Mouse (Mus musculus): ENCODE data around the gene Kcnn1. TPM values are rescaled to one million over a fixed set of nuclear protein-coding genes. Genes with fewer than 3 reads are reported as not detected.

The Kcnn1 gene
- polyA plus RNA-seq, 1 experiment from 2014 or later: 0.72 TPM

GRCm38 (mm10) chr8:70904532-70904931, 41.5 kb upstream of the Kcnn1 start:
- Histone ChIP-seq H3K9me3 (ENCODE audit: control insufficient read depth, low read length) (no peaks in the 10 kb centered on the region), H3K27ac (replicated peaks) (no peak overlapping the region), H3K27me3 (ENCODE audit: control insufficient read depth, insufficient read depth, low read length) (no peaks in the 10 kb centered on the region), H3K4me2 (replicated peaks; ENCODE audit: low read depth) (no peak overlapping the region), H3K36me3 (ENCODE audit: control insufficient read depth, insufficient read depth, low read length) (no peaks in the 10 kb centered on the region), H3K4me3 (ENCODE audit: low read depth, low read length) (no peak overlapping the region), H3K4me1 (replicated peaks; ENCODE audit: control insufficient read depth, insufficient read depth) (no peaks in the 10 kb centered on the region), H3K9ac (ENCODE audit: low read length) (no peak overlapping the region)
- no peak for ATAC-seq (ENCODE audit: low FRiP score, low TSS enrichment)
- 45% methylated on average over 4 of the region's 4 CpGs for WGBS
- TF ChIP-seq EP300 (optimal IDR thresholded peaks at IDR 0.05) (no peak), CTCF (IDR thresholded peaks at IDR 0.05; ENCODE audit: low read depth) (no peak)
- DNase-seq (ENCODE audit: low spot score): no peak

- Histone ChIP-seq H3K4me1 (replicated peaks; ENCODE audit: control insufficient read depth, insufficient read depth) (no peaks in the 10 kb centered on the region), H3K27me3 (ENCODE audit: control insufficient read depth, insufficient read depth, low read length) (no peaks in the 10 kb centered on the region), H3K4me3 (ENCODE audit: low read depth, low read length) (no peak overlapping the region), H3K4me2 (replicated peaks; ENCODE audit: low read depth) (no peak overlapping the region), H3K9me3 (ENCODE audit: control insufficient read depth, low read length) (no peaks in the 10 kb centered on the region), H3K27ac (replicated peaks) (no peak overlapping the region), H3K36me3 (ENCODE audit: control insufficient read depth, insufficient read depth, low read length) (no peaks in the 10 kb centered on the region), H3K9ac (ENCODE audit: low read length) (no peak overlapping the region)
- TF ChIP-seq CTCF (IDR thresholded peaks at IDR 0.05; ENCODE audit: low read depth): no peak
- DNase-seq (ENCODE audit: low spot score): no peak
- no peak for ATAC-seq (ENCODE audit: low FRiP score, low TSS enrichment)
These were observed 40.5 kb upstream of the Kcnn1 start for GRCm38 (mm10) chr8:70903582-70903981.

- no peaks in the 10 kb centered on the region for H3K36me3 ChIP-seq (ENCODE audit: control insufficient read depth, insufficient read depth, low read length)
- 38% methylated on average over 4 of the region's 4 CpGs for WGBS
- no peak overlapping the region for H3K4me3 ChIP-seq (ENCODE audit: low read depth, low read length)
These were observed 40.1 kb upstream of the Kcnn1 start for GRCm38 (mm10) chr8:70903112-70903511.

GRCm38 (mm10) chr8:70902211-70902610, 39.2 kb upstream of the Kcnn1 start:
- Histone ChIP-seq H3K27ac (replicated peaks) (no peak overlapping the region), H3K4me1 (replicated peaks; ENCODE audit: control insufficient read depth, insufficient read depth) (no peaks in the 10 kb centered on the region), H3K9ac (ENCODE audit: low read length) (no peak overlapping the region), H3K4me3 (ENCODE audit: low read depth, low read length) (no peak overlapping the region), H3K4me2 (replicated peaks; ENCODE audit: low read depth) (no peak overlapping the region), H3K9me3 (ENCODE audit: control insufficient read depth, low read length) (no peaks in the 10 kb centered on the region), H3K27me3 (ENCODE audit: control insufficient read depth, insufficient read depth, low read length) (no peaks in the 10 kb centered on the region), H3K36me3 (ENCODE audit: control insufficient read depth, insufficient read depth, low read length) (no peaks in the 10 kb centered on the region)
- no peak for ATAC-seq (ENCODE audit: low FRiP score, low TSS enrichment)
- TF ChIP-seq EP300 (optimal IDR thresholded peaks at IDR 0.05) (no peak), CTCF (IDR thresholded peaks at IDR 0.05; ENCODE audit: low read depth) (no peak)
- DNase-seq (ENCODE audit: low spot score): no peak
- WGBS: 35% methylated on average over 5 of the region's 5 CpGs

More at GRCm38 (mm10) chr8:70903112-70903511, 40.1 kb upstream of the Kcnn1 start:
- DNase-seq (ENCODE audit: low spot score) (no peak), ATAC-seq (ENCODE audit: low FRiP score, low TSS enrichment) (no peak)
- Histone ChIP-seq H3K27ac (replicated peaks) (no peak overlapping the region), H3K9ac (ENCODE audit: low read length) (peak overlapping the region; percentile 18; the same call in 1 of the 2 replicates), H3K27me3 (ENCODE audit: control insufficient read depth, insufficient read depth, low read length) (no peaks in the 10 kb centered on the region), H3K4me1 (replicated peaks; ENCODE audit: control insufficient read depth, insufficient read depth) (no peaks in the 10 kb centered on the region), H3K4me2 (replicated peaks; ENCODE audit: low read depth) (no peak overlapping the region), H3K9me3 (ENCODE audit: control insufficient read depth, low read length) (no peaks in the 10 kb centered on the region)
- TF ChIP-seq CTCF (IDR thresholded peaks at IDR 0.05; ENCODE audit: low read depth) (no peak), EP300 (optimal IDR thresholded peaks at IDR 0.05) (no peak)

- H3K9ac ChIP-seq (ENCODE audit: low read length): no peak overlapping the region
- H3K4me3 ChIP-seq (ENCODE audit: low read depth, low read length): no peak overlapping the region
- H3K4me2 ChIP-seq (replicated peaks; ENCODE audit: low read depth): no peak overlapping the region
- no peaks in the 10 kb centered on the region for H3K27me3 ChIP-seq (ENCODE audit: control insufficient read depth, insufficient read depth, low read length)
- H3K4me1 ChIP-seq (replicated peaks; ENCODE audit: control insufficient read depth, insufficient read depth): peaks cover 4% of the 10 kb centered on the region; the same call in 1 of the 2 replicates
- TF ChIP-seq EP300 (optimal IDR thresholded peaks at IDR 0.05) (no peak), CTCF (IDR thresholded peaks at IDR 0.05; ENCODE audit: low read depth) (no peak)
- ATAC-seq (ENCODE audit: low FRiP score, low TSS enrichment) (no peak), DNase-seq (ENCODE audit: low spot score) (no peak)
- H3K36me3 ChIP-seq (ENCODE audit: control insufficient read depth, insufficient read depth, low read length): no peaks in the 10 kb centered on the region
- no peak overlapping the region for H3K27ac ChIP-seq (replicated peaks)
- WGBS: 87% methylated on average over 2 of the region's 2 CpGs
- no peaks in the 10 kb centered on the region for H3K9me3 ChIP-seq (ENCODE audit: control insufficient read depth, low read length)
These were observed 37.9 kb upstream of the Kcnn1 start for GRCm38 (mm10) chr8:70900872-70901387.

GRCm38 (mm10) chr8:70899226-70899625, 36.2 kb upstream of the Kcnn1 start:
- H3K27ac ChIP-seq (replicated peaks): no peak overlapping the region
- no peak overlapping the region for H3K4me3 ChIP-seq (ENCODE audit: low read depth, low read length)
- DNase-seq (ENCODE audit: low spot score): no peak
- ATAC-seq (ENCODE audit: low FRiP score, low TSS enrichment): no peak
- WGBS: 88% methylated on average over 2 of the region's 2 CpGs
- H3K9me3 ChIP-seq (ENCODE audit: control insufficient read depth, low read length): no peaks in the 10 kb centered on the region
- peaks cover 4% of the 10 kb centered on the region; the same call in 1 of the 2 replicates for H3K4me1 ChIP-seq (replicated peaks; ENCODE audit: control insufficient read depth, insufficient read depth)
- peaks cover 10% of the 10 kb centered on the region for H3K36me3 ChIP-seq (ENCODE audit: control insufficient read depth, insufficient read depth, low read length)
- no peak overlapping the region for H3K4me2 ChIP-seq (replicated peaks; ENCODE audit: low read depth)
- no peak for TF ChIP-seq CTCF (IDR thresholded peaks at IDR 0.05; ENCODE audit: low read depth)
- TF ChIP-seq EP300 (optimal IDR thresholded peaks at IDR 0.05): no peak
- H3K27me3 ChIP-seq (ENCODE audit: control insufficient read depth, insufficient read depth, low read length): no peaks in the 10 kb centered on the region
- no peak overlapping the region for H3K9ac ChIP-seq (ENCODE audit: low read length)

Data from stomach, postnatal 0 days (tissue).